Mouse (Mus musculus) liver, embryonic 14.5 days (tissue): Measurements from ENCODE around the gene Hspa12b. TPM values are rescaled to one million over a fixed set of nuclear protein-coding genes. Genes with fewer than 3 reads are reported as not detected.

Experiments used
- ATAC-seq: fragments of 200-750 bp; cut with Nextera tagmentation; 2 replicates; pipeline ENCODE4 v1.8.0; 2017; ENCODE audit warnings: moderate number of reproducible peaks, mild to moderate bottlenecking, moderate library complexity; ENCODE audit not compliant: insufficient read depth
- DNase-seq, 3 experiments: peaks; one replicate each; pipeline ENCODE4 v3.0.0-alpha.2; 2012 to 2013; ENCODE audit warnings: low read depth in 3 of 3, low spot score in 3 of 3
- H3K27ac ChIP-seq: fragments of 300-500 bp; sonication (generic); 2 replicates; pipeline ENCODE4 v1.5.1; 2014; ENCODE audit warnings: moderate library complexity, mild to moderate bottlenecking, control low read depth, inconsistent platforms
- H3K27me3 ChIP-seq: fragments of 300-500 bp; sonication (generic); 2 replicates; pipeline ENCODE4 v1.6.1; 2014; ENCODE audit warnings: mild to moderate bottlenecking, low read length, moderate library complexity; ENCODE audit not compliant: control insufficient read depth, insufficient read depth
- H3K36me3 ChIP-seq: fragments of 300-500 bp; sonication (generic); replicated peaks from 2 replicates; pipeline ENCODE4 v1.6.1; 2014; ENCODE audit warnings: low read depth; ENCODE audit not compliant: control insufficient read depth, insufficient read depth
- H3K4me1 ChIP-seq, 2 experiments: fragments of 200-500 bp in 1 of 2; fragments of 300-500 bp in 1 of 2; sonication (generic) in 1 of 2; replicated peaks; 2 replicates each; pipeline ENCODE4 v1.6.1; 2012 to 2014; ENCODE audit warnings: antibody characterized with exemption in 1 of 2, inconsistent platforms in 1 of 2, low read length in 1 of 2; ENCODE audit not compliant: control insufficient read depth in 2 of 2, insufficient read depth in 2 of 2
- H3K4me2 ChIP-seq: fragments of 300-500 bp; sonication (generic); 2 replicates; pipeline ENCODE4 v1.6.1; 2014; ENCODE audit warnings: low read depth, mild to moderate bottlenecking, control low read depth, moderate library complexity
- H3K4me3 ChIP-seq, 2 experiments: fragments of 200-500 bp in 1 of 2; fragments of 300-500 bp in 1 of 2; sonication (generic) in 1 of 2; 2 replicates each; pipeline ENCODE4 v1.5.1; 2012 to 2014; ENCODE audit warnings: low read depth in 2 of 2, low read length in 2 of 2, mild to moderate bottlenecking in 2 of 2, control low read depth in 1 of 2, inconsistent platforms in 1 of 2, moderate library complexity in 1 of 2; ENCODE audit not compliant: insufficient read depth in 1 of 2
- H3K9ac ChIP-seq: fragments of 300-500 bp; sonication (generic); replicated peaks from 2 replicates; pipeline ENCODE4 v1.6.1; 2014; ENCODE audit warnings: mild to moderate bottlenecking, control low read depth, moderate library complexity
- H3K9me3 ChIP-seq: fragments of 300-500 bp; sonication (generic); 2 replicates; pipeline ENCODE4 v1.6.1; 2016; ENCODE audit warnings: low read length, mixed read lengths; ENCODE audit not compliant: control insufficient read depth
- CTCF ChIP-seq: IDR thresholded peaks from 2 replicates; pipeline ENCODE4 v1.5.1; 2016; ENCODE audit warnings: antibody characterized with exemption, low read depth, control low read depth
- EP300 ChIP-seq: IDR thresholded peaks from 2 replicates; pipeline ENCODE4 v1.6.1; 2016; ENCODE audit warnings: antibody characterized with exemption, low read depth
- WGBS: fragments of 180-500 bp; shearing (Covaris S2); extraction: QIAGEN DNeasy Blood & Tissue Kit; methylation state at CpG from one replicate; pipeline ENCODE4 v1.1.7; 2014; ENCODE audit not compliant: insufficient replicate concordance; 5-methylcytosine and 5-hydroxymethylcytosine counted together
- polyA plus RNA-seq, 2 experiments: library from polyadenylated mRNA; depleted of rRNA in 1 of 2; stranded (reverse) in 1 of 2; unstranded in 1 of 2; fragments of >200 nt; fragmentation: Nextera tagmentation in 1 of 2; extraction: Ambion mirVana in 1 of 2; gene quantifications; 2 replicates each; pipeline versions ENCODE4 v1.2.1 to v1.2.3; 2012 to 2014

Gene Hspa12b
- polyA plus RNA-seq, 2 experiments = 0.71 to 2.1 TPM

DNA sequence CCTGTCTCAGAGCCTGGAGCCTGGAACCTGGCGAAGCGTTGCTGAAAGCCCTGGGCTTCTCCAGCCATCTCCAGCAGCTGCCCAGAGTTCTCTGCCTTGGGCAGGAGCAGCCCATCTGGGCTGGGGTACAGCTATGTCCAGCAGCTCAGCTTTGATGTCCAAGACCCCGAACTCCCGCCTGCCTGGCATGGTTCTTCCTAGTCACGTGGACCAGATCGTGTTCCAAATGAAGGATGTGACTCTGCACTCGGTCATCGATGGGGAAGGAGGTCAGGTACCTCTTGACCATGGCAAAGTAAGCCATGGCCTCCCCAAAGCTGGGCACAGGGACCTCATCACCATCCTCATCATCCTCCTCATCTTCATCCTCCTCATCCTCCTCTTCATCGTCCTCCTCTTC lies 50.9 kb downstream of the Hspa12b start:
- peak overlapping the region; percentile 12; the same call in 1 of the 2 replicates for H3K9ac ChIP-seq
- WGBS = 82% methylated on average over 9 of the region's 9 CpGs
- no peak overlapping the region for H3K27ac ChIP-seq
- no peaks in the 10 kb centered on the region; the same call in 1 of the 2 replicates for H3K36me3 ChIP-seq
- no peak for TF ChIP-seq EP300
- no peak for TF ChIP-seq CTCF
- peaks cover 16% of the 10 kb centered on the region for H3K27me3 ChIP-seq
- DNase-seq (no peak), ATAC-seq (no peak)
- no peaks in the 10 kb centered on the region for H3K9me3 ChIP-seq
- peaks cover 24 to 30% of the 10 kb centered on the region in 2 experiments for H3K4me1 ChIP-seq
- H3K4me2 ChIP-seq = peak overlapping the region; percentile 96
- peak overlapping the region; percentile 80 to 92 for H3K4me3 ChIP-seq

GRCm38 (mm10) chr2:131178828-131179245 lies 51.8 kb downstream of the Hspa12b start:
- DNase-seq (no peak), ATAC-seq (peak; percentile 0; the same call in 1 of the 2 replicates)
- no peak overlapping the region for H3K27ac ChIP-seq
- WGBS = 48% methylated on average over 26 of the region's 26 CpGs
- peaks cover 24 to 30% of the 10 kb centered on the region in 2 experiments for H3K4me1 ChIP-seq
- no peaks in the 10 kb centered on the region; the same call in 1 of the 2 replicates for H3K36me3 ChIP-seq
- peaks cover 7% of the 10 kb centered on the region for H3K27me3 ChIP-seq
- H3K4me3 ChIP-seq = peak overlapping the region; percentile 80 to 92
- H3K9me3 ChIP-seq = no peaks in the 10 kb centered on the region
- peak overlapping the region; percentile 96 for H3K4me2 ChIP-seq
- no peak for TF ChIP-seq CTCF
- no peak for TF ChIP-seq EP300
- H3K9ac ChIP-seq = peak overlapping the region; percentile 87

GRCm38 (mm10) chr2:131179246-131179886 lies 52.3 kb downstream of the Hspa12b start:
- under 1% methylated on average over 67 of the region's 67 CpGs for WGBS
- ATAC-seq (peak; percentile 71), DNase-seq (peak in 1 of 3 experiments; percentile 37)
- H3K4me2 ChIP-seq = peak overlapping the region; percentile 96
- peak overlapping the region; percentile 82 for H3K27ac ChIP-seq
- no peaks in the 10 kb centered on the region for H3K9me3 ChIP-seq
- H3K9ac ChIP-seq = peak overlapping the region; percentile 87
- no peaks in the 10 kb centered on the region; the same call in 1 of the 2 replicates for H3K36me3 ChIP-seq
- H3K4me3 ChIP-seq = peak overlapping the region; percentile 80 to 92
- TF ChIP-seq EP300 = no peak
- TF ChIP-seq CTCF = peak; percentile 9; the same call in 1 of the 2 replicates
- peaks cover 1% of the 10 kb centered on the region for H3K27me3 ChIP-seq
- peaks cover 24 to 27% of the 10 kb centered on the region in 2 experiments for H3K4me1 ChIP-seq

DNA sequence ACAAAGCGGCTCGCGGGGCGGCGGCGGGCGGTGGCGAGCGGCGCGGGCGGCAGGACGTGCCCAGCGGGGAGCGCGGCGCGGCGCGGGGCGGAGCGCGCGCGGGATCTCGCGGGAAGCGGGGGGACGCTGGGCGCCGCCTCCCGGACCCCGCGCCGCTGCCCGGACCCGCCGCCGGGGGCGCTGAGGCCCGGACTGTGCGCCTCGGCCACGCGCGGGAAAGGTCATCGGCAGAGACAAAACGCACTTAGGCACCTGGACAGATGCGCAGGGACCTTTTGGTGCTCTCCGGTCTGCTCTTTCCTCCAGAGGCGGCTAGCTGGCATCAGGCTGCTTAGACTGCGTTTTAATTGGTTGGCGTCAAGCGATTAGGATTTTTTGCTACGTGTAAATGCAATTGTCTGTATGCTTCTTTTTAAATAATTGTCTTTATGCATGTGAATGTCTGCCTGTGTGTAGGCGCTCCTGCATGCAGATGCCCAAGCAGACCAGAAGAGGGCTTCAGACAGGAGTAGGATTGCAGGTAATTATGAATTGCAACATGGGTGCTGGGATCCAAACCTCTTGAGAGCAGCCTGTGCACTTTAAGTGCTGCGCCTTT lies 53.0 kb downstream of the Hspa12b start, which contains the start of gene Cenpb:
TSS of gene Cenpb (minus strand) at position 78 of the 598 bp plus-strand sequence.
- TF ChIP-seq CTCF = peak; percentile 68
- TF ChIP-seq EP300 = peak; percentile 20; the same call in 1 of the 2 replicates
- ATAC-seq (peak; percentile 85), DNase-seq (peak in 2 of 3 experiments; percentile 64 to 66)
- Histone ChIP-seq H3K4me1 (peaks cover 21 to 25% of the 10 kb centered on the region in 2 experiments), H3K4me3 (peak within 1 kb of the TSS; percentile 80 to 92), H3K9me3 (no peaks in the 10 kb centered on the region), H3K36me3 (no peaks in the 10 kb centered on the region; the same call in 1 of the 2 replicates), H3K27me3 (no peaks in the 10 kb centered on the region), H3K27ac (peak within 1 kb of the TSS; percentile 82), H3K9ac (peak within 1 kb of the TSS; percentile 87), H3K4me2 (peak within 1 kb of the TSS; percentile 96)
- 3% methylated on average over 52 of the region's 57 CpGs for WGBS

DNA sequence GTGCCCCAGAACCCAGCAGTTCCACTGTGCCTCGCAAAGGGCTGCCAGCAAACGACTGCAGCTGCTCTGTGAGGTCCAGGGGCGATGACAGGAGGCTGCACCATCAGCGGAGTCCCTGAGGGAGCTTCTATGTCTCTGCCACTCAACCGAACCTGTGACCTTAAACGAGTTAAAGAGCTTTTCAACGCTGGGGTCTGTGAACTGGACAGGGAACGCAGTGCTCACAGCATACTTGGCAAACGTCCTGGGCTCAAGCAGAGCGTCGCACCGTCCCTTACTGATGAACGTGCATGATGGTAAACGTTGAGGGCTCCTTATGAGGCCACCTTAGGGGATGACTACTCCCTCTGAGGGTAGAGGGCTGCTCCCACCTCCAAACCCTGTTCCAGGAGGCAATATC lies 59.3 kb downstream of the Hspa12b start:
- Histone ChIP-seq H3K27me3 (no peaks in the 10 kb centered on the region), H3K36me3 (peaks cover 31% of the 10 kb centered on the region), H3K4me2 (peak overlapping the region; percentile 98), H3K27ac (peak overlapping the region; percentile 90), H3K9me3 (no peaks in the 10 kb centered on the region), H3K9ac (peak overlapping the region; percentile 95), H3K4me3 (peak overlapping the region; percentile 64 to 78), H3K4me1 (peaks cover 27 to 34% of the 10 kb centered on the region in 2 experiments)
- TF ChIP-seq CTCF = no peak
- no peak for TF ChIP-seq EP300
- 6% methylated on average over 14 of the region's 14 CpGs for WGBS
- DNase-seq (no peak), ATAC-seq (peak; percentile 50)
